Mouse (Mus musculus) stomach, embryonic 15.5 days (tissue): Measurements from ENCODE around the gene Qpctl. TPM values are rescaled to one million over a fixed set of nuclear protein-coding genes. Genes with fewer than 3 reads are reported as not detected.

ENCODE experiments used
- ATAC-seq: fragments of 200-750 bp; cut with Nextera tagmentation; 2 replicates; pipeline ENCODE4 v1.8.0; 2017; ENCODE audit warnings: low read depth, moderate number of reproducible peaks, moderate TSS enrichment; ENCODE audit not compliant: insufficient read depth, low FRiP score
- H3K27ac ChIP-seq: fragments of 300-500 bp; sonication (generic); 2 replicates; pipeline ENCODE4 v1.5.1; 2015; ENCODE audit warnings: mild to moderate bottlenecking, inconsistent platforms
- H3K27me3 ChIP-seq: fragments of 300-500 bp; sonication (generic); replicated peaks from 2 replicates; pipeline ENCODE4 v1.6.1; 2015; ENCODE audit warnings: inconsistent platforms
- H3K36me3 ChIP-seq: fragments of 300-500 bp; sonication (generic); 2 replicates; pipeline ENCODE4 v1.6.1; 2015; ENCODE audit warnings: inconsistent platforms
- H3K4me1 ChIP-seq: fragments of 300-500 bp; sonication (generic); 2 replicates; pipeline ENCODE4 v1.6.1; 2015; ENCODE audit warnings: inconsistent platforms
- H3K4me2 ChIP-seq: fragments of 300-500 bp; sonication (generic); 2 replicates; pipeline ENCODE4 v1.6.1; 2015; ENCODE audit warnings: mild to moderate bottlenecking, inconsistent platforms
- H3K4me3 ChIP-seq: fragments of 300-500 bp; sonication (generic); replicated peaks from 2 replicates; pipeline ENCODE4 v1.5.1; 2015; ENCODE audit warnings: inconsistent platforms
- H3K9ac ChIP-seq: fragments of 300-500 bp; sonication (generic); 2 replicates; pipeline ENCODE4 v1.6.1; 2015; ENCODE audit warnings: inconsistent platforms
- H3K9me3 ChIP-seq: fragments of 300-500 bp; sonication (generic); 2 replicates; pipeline ENCODE4 v1.6.1; 2016; ENCODE audit warnings: inconsistent platforms
- WGBS: fragments of 180-500 bp; shearing (Covaris S2); methylation state at CpG from one replicate; pipeline ENCODE4 v1.1.7; 2015; 5-methylcytosine and 5-hydroxymethylcytosine counted together
- polyA plus RNA-seq: library from polyadenylated mRNA; unstranded; fragments of >200 nt; fragmentation: Nextera tagmentation; extraction: Ambion mirVana; gene quantifications from 2 replicates; pipeline ENCODE4 v1.2.1, GENCODE M21; 2015

Qpctl gene
- polyA plus RNA-seq, result 13.5 and 14.7 TPM in 2 replicates

- ATAC-seq, result peak; percentile 98
- peaks cover 7% of the 10 kb centered on the region; the same call in 1 of the 2 replicates for H3K36me3 ChIP-seq
- H3K4me1 ChIP-seq, result peaks cover 17% of the 10 kb centered on the region
- H3K9me3 ChIP-seq, result no peaks in the 10 kb centered on the region
- peak within 1 kb of the TSS; percentile 65 for H3K9ac ChIP-seq
- H3K27me3 ChIP-seq, result no peaks in the 10 kb centered on the region
- peak within 1 kb of the TSS; percentile 69 for H3K4me2 ChIP-seq
- H3K27ac ChIP-seq, result peak within 1 kb of the TSS; percentile 80
- peak within 1 kb of the TSS; percentile 65 for H3K4me3 ChIP-seq
- under 1% methylated on average over 43 of the region's 43 CpGs for WGBS
Measured at GRCm38 (mm10) chr7:19148875-19149541, at the start of gene Qpctl. TSS of gene Qpctl (minus strand) at chr7:19149291.

- Histone ChIP-seq H3K4me3 (no peak overlapping the region), H3K9me3 (no peaks in the 10 kb centered on the region), H3K36me3 (peaks cover 25% of the 10 kb centered on the region), H3K27ac (no peak overlapping the region), H3K9ac (no peak overlapping the region), H3K4me1 (no peaks in the 10 kb centered on the region), H3K27me3 (no peaks in the 10 kb centered on the region), H3K4me2 (no peak overlapping the region)
- 30% methylated on average over 2 of the region's 2 CpGs for WGBS
- no peak for ATAC-seq
Measured at GRCm38 (mm10) chr7:19197985-19198384, 48.9 kb upstream of the Qpctl start.

GRCm38 (mm10) chr7:19196676-19197075 lies 47.6 kb upstream of the Qpctl start:
- Histone ChIP-seq H3K9me3 (no peaks in the 10 kb centered on the region), H3K4me1 (no peaks in the 10 kb centered on the region), H3K4me2 (no peak overlapping the region), H3K27me3 (no peaks in the 10 kb centered on the region), H3K36me3 (peaks cover 25% of the 10 kb centered on the region), H3K27ac (no peak overlapping the region), H3K9ac (no peak overlapping the region), H3K4me3 (no peak overlapping the region)
- 54% methylated on average over 6 of the region's 6 CpGs for WGBS
- ATAC-seq, result no peak

GRCm38 (mm10) chr7:19194676-19195075 lies 45.6 kb upstream of the Qpctl start:
- Histone ChIP-seq H3K4me2 (no peak overlapping the region), H3K36me3 (peaks cover 25% of the 10 kb centered on the region), H3K27ac (no peak overlapping the region), H3K27me3 (no peaks in the 10 kb centered on the region), H3K4me3 (no peak overlapping the region), H3K9me3 (no peaks in the 10 kb centered on the region), H3K4me1 (no peaks in the 10 kb centered on the region), H3K9ac (no peak overlapping the region)
- 95% methylated on average over 4 of the region's 4 CpGs for WGBS
- ATAC-seq, result no peak

GRCm38 (mm10) chr7:19184758-19185157 lies 35.7 kb upstream of the Qpctl start:
- H3K4me1 ChIP-seq, result peaks cover 17% of the 10 kb centered on the region
- no peak overlapping the region for H3K27ac ChIP-seq
- no peak overlapping the region for H3K4me2 ChIP-seq
- H3K9me3 ChIP-seq, result no peaks in the 10 kb centered on the region
- peaks cover 7% of the 10 kb centered on the region for H3K27me3 ChIP-seq
- H3K4me3 ChIP-seq, result no peak overlapping the region
- H3K36me3 ChIP-seq, result 0 out of 2 replicates have a peak, but pooled peaks cover 2% of the 10 kb centered on the region
- ATAC-seq, result no peak
- H3K9ac ChIP-seq, result peak overlapping the region; percentile 19; the same call in 1 of the 2 replicates
- 78% methylated on average over 6 of the region's 6 CpGs for WGBS

GRCm38 (mm10) chr7:19184250-19184649 lies 35.2 kb upstream of the Qpctl start:
- Histone ChIP-seq H3K4me3 (no peak overlapping the region), H3K4me1 (peaks cover 22% of the 10 kb centered on the region), H3K27ac (no peak overlapping the region), H3K36me3 (0 out of 2 replicates have a peak, but pooled peaks cover 2% of the 10 kb centered on the region), H3K9ac (no peak overlapping the region), H3K27me3 (peaks cover 12% of the 10 kb centered on the region), H3K9me3 (no peaks in the 10 kb centered on the region), H3K4me2 (no peak overlapping the region)
- ATAC-seq, result no peak
- 82% methylated on average over 2 of the region's 2 CpGs for WGBS

GRCm38 (mm10) chr7:19180862-19181429 lies 31.9 kb upstream of the Qpctl start:
- Histone ChIP-seq H3K36me3 (0 out of 2 replicates have a peak, but pooled peaks cover 2% of the 10 kb centered on the region), H3K4me3 (peak overlapping the region; percentile 60), H3K9ac (peak overlapping the region; percentile 31; the same call in 1 of the 2 replicates), H3K27me3 (peaks cover 44% of the 10 kb centered on the region), H3K27ac (peak overlapping the region; percentile 18; the same call in 1 of the 2 replicates), H3K4me2 (peak overlapping the region; percentile 85), H3K4me1 (peaks cover 31% of the 10 kb centered on the region), H3K9me3 (no peaks in the 10 kb centered on the region)
- under 1% methylated on average over 27 of the region's 27 CpGs for WGBS
- peak; percentile 28; the same call in 1 of the 2 replicates for ATAC-seq

- Histone ChIP-seq H3K4me3 (no peak overlapping the region), H3K9ac (no peak overlapping the region), H3K4me1 (peaks cover 33% of the 10 kb centered on the region), H3K27me3 (peaks cover 51% of the 10 kb centered on the region), H3K4me2 (peak overlapping the region; percentile 47; the same call in 1 of the 2 replicates), H3K36me3 (0 out of 2 replicates have a peak, but pooled peaks cover 2% of the 10 kb centered on the region), H3K27ac (no peak overlapping the region), H3K9me3 (no peaks in the 10 kb centered on the region)
- ATAC-seq, result no peak
- 36% methylated on average over 6 of the region's 6 CpGs for WGBS
Measured at GRCm38 (mm10) chr7:19179936-19180335, 30.8 kb upstream of the Qpctl start.

- peaks cover 51% of the 10 kb centered on the region for H3K27me3 ChIP-seq
Measured at GRCm38 (mm10) chr7:19179173-19179572, 30.1 kb upstream of the Qpctl start.

GRCm38 (mm10) chr7:19178443-19179092 lies 29.5 kb upstream of the Qpctl start:
- H3K4me3 ChIP-seq, result peak overlapping the region; percentile 12; the same call in 1 of the 2 replicates
- no peaks in the 10 kb centered on the region for H3K36me3 ChIP-seq
- H3K4me2 ChIP-seq, result peak overlapping the region; percentile 47
- no peak for ATAC-seq
- no peak overlapping the region for H3K27ac ChIP-seq
- H3K4me1 ChIP-seq, result peaks cover 30% of the 10 kb centered on the region
- 6% methylated on average over 27 of the region's 27 CpGs for WGBS
- H3K9ac ChIP-seq, result no peak overlapping the region
- H3K27me3 ChIP-seq, result peaks cover 51% of the 10 kb centered on the region
- H3K9me3 ChIP-seq, result no peaks in the 10 kb centered on the region

More at GRCm38 (mm10) chr7:19179173-19179572, 30.1 kb upstream of the Qpctl start:
- H3K27ac ChIP-seq, result no peak overlapping the region
- H3K4me1 ChIP-seq, result peaks cover 30% of the 10 kb centered on the region
- no peaks in the 10 kb centered on the region for H3K9me3 ChIP-seq
- H3K4me3 ChIP-seq, result peak overlapping the region; percentile 12
- ATAC-seq, result no peak
- H3K9ac ChIP-seq, result no peak overlapping the region
- H3K36me3 ChIP-seq, result 0 out of 2 replicates have a peak, but pooled peaks cover 2% of the 10 kb centered on the region
- H3K4me2 ChIP-seq, result peak overlapping the region; percentile 47
- WGBS, result under 1% methylated on average over 32 of the region's 32 CpGs

- Histone ChIP-seq H3K36me3 (no peaks in the 10 kb centered on the region), H3K4me3 (no peak overlapping the region; the same call in 1 of the 2 replicates), H3K4me1 (peaks cover 30% of the 10 kb centered on the region), H3K27ac (no peak overlapping the region), H3K27me3 (peaks cover 51% of the 10 kb centered on the region), H3K9me3 (no peaks in the 10 kb centered on the region), H3K9ac (no peak overlapping the region), H3K4me2 (0 out of 2 replicates have a peak overlapping the region, but pooled peaks have one; percentile 11)
- WGBS, result 11% methylated on average over 18 of the region's 18 CpGs
- ATAC-seq, result no peak
Measured at GRCm38 (mm10) chr7:19178035-19178434, 28.9 kb upstream of the Qpctl start.
